Mouse (Mus musculus) small intestine, adult 2 months (tissue): ENCODE measurements around the gene 4430402I18Rik.

Source experiments
- CTCF ChIP-seq: fragments of 200-500 bp; IDR thresholded peaks from 2 replicates; pipeline ENCODE4 v1.5.1; 2012; ENCODE audit warnings: low read depth, mild to moderate bottlenecking, control low read depth, inconsistent platforms, low read length, moderate library complexity, mixed read lengths; ENCODE audit not compliant: insufficient replicate concordance, insufficient read length; ENCODE audit errors: extremely low read depth
- POLR2A ChIP-seq: fragments of 200-500 bp; IDR thresholded peaks from 2 replicates; pipeline ENCODE4 v1.6.1; 2012; ENCODE audit warnings: low read depth, mild to moderate bottlenecking, control low read depth, inconsistent platforms, low read length, moderate library complexity

GRCm38 (mm10) chr19:28927396-28927795 is 40.2 kb downstream of the 4430402I18Rik start:
- TF ChIP-seq CTCF, result no peak
- no peak for TF ChIP-seq POLR2A
